Mouse (Mus musculus): Measurements from ENCODE around the gene Minar1.

DNA sequence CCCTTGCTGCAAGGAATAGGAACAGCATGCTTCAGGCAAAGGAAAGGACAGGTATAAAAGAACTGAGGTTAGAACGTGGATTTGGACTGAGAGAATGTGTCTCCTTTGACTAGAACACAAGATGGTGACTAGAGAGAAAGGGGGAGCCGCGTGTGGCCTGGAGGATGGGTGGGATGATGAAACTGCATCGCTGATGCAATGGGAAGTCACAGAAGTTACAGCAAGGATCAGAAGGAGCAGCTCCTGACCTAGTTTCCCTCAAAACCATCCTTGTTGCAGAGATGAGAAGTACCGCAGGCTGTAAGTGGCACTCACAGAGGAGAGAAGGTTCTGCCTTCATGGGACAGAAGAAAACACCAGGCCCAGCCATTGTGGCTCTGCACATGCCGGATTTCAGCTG lies 28.0 kb upstream of the Minar1 start:
- TF ChIP-seq POLR2A (IDR thresholded peaks at IDR 0.05; ENCODE audit: insufficient read depth, low read depth, low read length) (no peak), CTCF (IDR thresholded peaks at IDR 0.05) (no peak)
